In genomic region chr10:79716988-79717355, GRCm38 (mm10) we compare ENCODE assay signal across 8 mouse cellular contexts. TPM values are rescaled to one million over a fixed set of nuclear protein-coding genes. Genes with fewer than 3 reads are reported as not detected.
DNase-seq lines count a peak whose midpoint lies in the region; ATAC-seq lines count a peak whose summit lies in the region.

No protein-coding gene starts in this region.

- H3K4me1 ChIP-seq in lung, embryonic 16.5 days (replicated peaks; ENCODE audit: control insufficient read depth, insufficient read depth, low read length), result peaks cover 13% of the 10 kb centered on the region
- peaks cover 21% of the 10 kb centered on the region for H3K4me1 ChIP-seq in embryonic facial prominence, embryonic 15.5 days
- H3K4me1 ChIP-seq in limb, embryonic 11.5 days (ENCODE audit: control insufficient read depth, insufficient read depth, low read length), result peaks cover 11% of the 10 kb centered on the region

- ATAC-seq in lung, embryonic 16.5 days (ENCODE audit: low read depth), result no peak
- ATAC-seq in embryonic facial prominence, embryonic 15.5 days (ENCODE audit: insufficient number of reproducible peaks, low FRiP score, low TSS enrichment, low read depth), result no peak
- no peak for ATAC-seq in limb, embryonic 11.5 days (ENCODE audit: insufficient number of reproducible peaks, low FRiP score, low TSS enrichment, low read depth)

- peak overlapping the region; percentile 79 for H3K4me2 ChIP-seq in lung, embryonic 16.5 days (ENCODE audit: low read depth, low read length)
- peak overlapping the region; percentile 98 for H3K4me2 ChIP-seq in embryonic facial prominence, embryonic 15.5 days (replicated peaks)
- H3K4me2 ChIP-seq in limb, embryonic 11.5 days (ENCODE audit: low read depth, severe bottlenecking), result peak overlapping the region; percentile 88

- DNase-seq in adrenal gland, postnatal 14 days, result peak; percentile 50
- DNase-seq in adrenal gland, adult 8-10 months, result no peak
- DNase-seq in lung, postnatal 10 days, result no peak
- no peak for DNase-seq in limb, embryonic 11.5 days (ENCODE audit: low spot score)
- peak; percentile 53 for DNase-seq in retina, postnatal 1 day
- DNase-seq in testis, postnatal 10 days (ENCODE audit: low spot score), result no peak

- under 1% methylated on average over 44 of the region's 44 CpGs for WGBS in lung, embryonic 16.5 days
- under 1% methylated on average over 40 of the region's 44 CpGs for WGBS in embryonic facial prominence, embryonic 15.5 days
- 0% methylated on average over 37 of the region's 44 CpGs for WGBS in limb, embryonic 11.5 days

- no peak overlapping the region for H3K27ac ChIP-seq in lung, embryonic 16.5 days (ENCODE audit: low read length)
- H3K27ac ChIP-seq in embryonic facial prominence, embryonic 15.5 days (replicated peaks), result no peak overlapping the region
- no peak overlapping the region for H3K27ac ChIP-seq in limb, embryonic 11.5 days (replicated peaks; ENCODE audit: low read depth, low read length)

- H3K27me3 ChIP-seq in lung, embryonic 16.5 days (ENCODE audit: control insufficient read depth, insufficient read depth, low read depth, low read length), result peaks cover 37% of the 10 kb centered on the region
- peaks cover 59% of the 10 kb centered on the region for H3K27me3 ChIP-seq in embryonic facial prominence, embryonic 15.5 days
- peaks cover 47% of the 10 kb centered on the region for H3K27me3 ChIP-seq in limb, embryonic 11.5 days (ENCODE audit: control insufficient read depth, insufficient read depth, low read length)

- H3K9ac ChIP-seq in lung, embryonic 16.5 days (ENCODE audit: low read length), result peak overlapping the region; percentile 54
- peak overlapping the region; percentile 1; the same call in 1 of the 2 replicates for H3K9ac ChIP-seq in embryonic facial prominence, embryonic 15.5 days
- H3K9ac ChIP-seq in limb, embryonic 11.5 days (ENCODE audit: low read length), result peak overlapping the region; percentile 40; the same call in 1 of the 2 replicates

- peak overlapping the region; percentile 61 for H3K4me3 ChIP-seq in lung, embryonic 16.5 days (ENCODE audit: low read length)
- H3K4me3 ChIP-seq in embryonic facial prominence, embryonic 15.5 days (replicated peaks), result peak overlapping the region; percentile 56
- H3K4me3 ChIP-seq in limb, embryonic 11.5 days (ENCODE audit: low read depth, low read length), result peak overlapping the region; percentile 39

- H3K36me3 ChIP-seq in lung, embryonic 16.5 days (ENCODE audit: control insufficient read depth, insufficient read depth, low read length), result peaks cover 2% of the 10 kb centered on the region; the same call in 1 of the 2 replicates
- H3K36me3 ChIP-seq in embryonic facial prominence, embryonic 15.5 days, result peaks cover 2% of the 10 kb centered on the region
- H3K36me3 ChIP-seq in limb, embryonic 11.5 days (ENCODE audit: control insufficient read depth, insufficient read depth, low read length), result no peaks in the 10 kb centered on the region

- no peaks in the 10 kb centered on the region for H3K9me3 ChIP-seq in lung, embryonic 16.5 days (ENCODE audit: control insufficient read depth, low read length)
- H3K9me3 ChIP-seq in embryonic facial prominence, embryonic 15.5 days (replicated peaks), result no peaks in the 10 kb centered on the region
- H3K9me3 ChIP-seq in limb, embryonic 11.5 days (ENCODE audit: control insufficient read depth, low read length), result no peaks in the 10 kb centered on the region

RNA-seq across cellular contexts. Expression of gene Hcn2, which starts 0.5 kb away (rescaled TPM):
- 7.1 and 10.6 TPM in 2 replicates for total RNA-seq in adrenal gland, postnatal 14 days (2021)
- total RNA-seq in adrenal gland, adult 8-10 months (2022), result 10 to 100 TPM in 2 of 4 experiments, 1 to 10 TPM in 2; 8.1 to 10.9 (median 10.3) TPM
- polyA plus RNA-seq in lung, embryonic 16.5 days (2015; fragmentation: Nextera tagmentation; extraction: Ambion mirVana), result not detected in 2 replicates
- 0.07 and 0.13 TPM in 2 replicates for polyA plus RNA-seq in embryonic facial prominence, embryonic 15.5 days (2015; fragmentation: Nextera tagmentation; extraction: Ambion mirVana)
- polyA plus RNA-seq in limb, embryonic 11.5 days (2014; fragmentation: Nextera tagmentation; extraction: Ambion mirVana), result not detected in 2 replicates

RNA-seq across cellular contexts. Expression of gene Bsg, which starts 12.7 kb away (rescaled TPM):
- 598 and 707 TPM in 2 replicates for total RNA-seq in adrenal gland, postnatal 14 days (2021)
- 100 to 1,000 TPM; 578 to 598 (median 581) TPM for total RNA-seq in adrenal gland, adult 8-10 months (2022)
- 1,174 and 1,330 TPM in 2 replicates for polyA plus RNA-seq in lung, embryonic 16.5 days (2015; fragmentation: Nextera tagmentation; extraction: Ambion mirVana)
- 837 and 902 TPM in 2 replicates for polyA plus RNA-seq in embryonic facial prominence, embryonic 15.5 days (2015; fragmentation: Nextera tagmentation; extraction: Ambion mirVana)
- polyA plus RNA-seq in limb, embryonic 11.5 days (2014; fragmentation: Nextera tagmentation; extraction: Ambion mirVana), result 633 and 674 TPM in 2 replicates

RNA-seq across cellular contexts. Expression of gene Gzmm, which starts 28.2 kb away (rescaled TPM):
- total RNA-seq in adrenal gland, postnatal 14 days (2021), result 0.89 and 1.1 TPM in 2 replicates
- 1 to 10 TPM; 1.2 to 2.2 (median 1.7) TPM for total RNA-seq in adrenal gland, adult 8-10 months (2022)
- polyA plus RNA-seq in lung, embryonic 16.5 days (2015; fragmentation: Nextera tagmentation; extraction: Ambion mirVana), result 0.62 and 0.98 TPM in 2 replicates
- polyA plus RNA-seq in embryonic facial prominence, embryonic 15.5 days (2015; fragmentation: Nextera tagmentation; extraction: Ambion mirVana), result 0.89 and 1.5 TPM in 2 replicates
- polyA plus RNA-seq in limb, embryonic 11.5 days (2014; fragmentation: Nextera tagmentation; extraction: Ambion mirVana), result 0.45 and 0.94 TPM in 2 replicates

RNA-seq across cellular contexts. Expression of gene Polrmt, which starts 29.4 kb away (rescaled TPM):
- total RNA-seq in adrenal gland, postnatal 14 days (2021), result 59.2 and 65.4 TPM in 2 replicates
- 10 to 100 TPM; 58.5 to 79.0 (median 70.8) TPM for total RNA-seq in adrenal gland, adult 8-10 months (2022)
- polyA plus RNA-seq in lung, embryonic 16.5 days (2015; fragmentation: Nextera tagmentation; extraction: Ambion mirVana), result 46.2 and 47.8 TPM in 2 replicates
- 41.6 and 46.6 TPM in 2 replicates for polyA plus RNA-seq in embryonic facial prominence, embryonic 15.5 days (2015; fragmentation: Nextera tagmentation; extraction: Ambion mirVana)
- 32.2 and 36.1 TPM in 2 replicates for polyA plus RNA-seq in limb, embryonic 11.5 days (2014; fragmentation: Nextera tagmentation; extraction: Ambion mirVana)

RNA-seq across cellular contexts. Expression of gene Cdc34, which starts 35.0 kb away (rescaled TPM):
- total RNA-seq in adrenal gland, postnatal 14 days (2021), result 79.1 and 82.4 TPM in 2 replicates
- total RNA-seq in adrenal gland, adult 8-10 months (2022), result 10 to 100 TPM; 50.9 to 77.7 (median 69.2) TPM
- 64.0 and 68.9 TPM in 2 replicates for polyA plus RNA-seq in lung, embryonic 16.5 days (2015; fragmentation: Nextera tagmentation; extraction: Ambion mirVana)
- 94.8 and 96.8 TPM in 2 replicates for polyA plus RNA-seq in embryonic facial prominence, embryonic 15.5 days (2015; fragmentation: Nextera tagmentation; extraction: Ambion mirVana)
- polyA plus RNA-seq in limb, embryonic 11.5 days (2014; fragmentation: Nextera tagmentation; extraction: Ambion mirVana), result 171 and 175 TPM in 2 replicates

Comparison
In these comparisons a context has a peak if more than half of its experiments do, and no peak if none do; other contexts are left out.
1. DNase-seq: peak in adrenal gland, postnatal 14 days (single experiment) and retina, postnatal 1 day (single experiment); none in adrenal gland, adult 8-10 months (single experiment), lung, postnatal 10 days (single experiment), limb, embryonic 11.5 days (single experiment) and testis, postnatal 10 days (single experiment).
2. H3K9ac ChIP-seq: peak in every context shown above with its lines; median percentile 54 in lung, embryonic 16.5 days; 40 in limb, embryonic 11.5 days; 1 in embryonic facial prominence, embryonic 15.5 days.
3. Peak in every context shown above with its lines, with median percentiles within 50 percentile points of each other: H3K4me2 ChIP-seq and H3K4me3 ChIP-seq.